Mouse (Mus musculus) embryonic facial prominence, embryonic 10.5 days (tissue): ENCODE measurements around the gene Enox1. TPM values are rescaled to one million over a fixed set of nuclear protein-coding genes. Genes with fewer than 3 reads are reported as not detected.

Experiments
- DNase-seq: peaks from one replicate; pipeline ENCODE4 v3.0.0-alpha.2; 2017; ENCODE audit warnings: low spot score
- H3K27ac ChIP-seq: fragments of 300-500 bp; sonication (generic); replicated peaks from 2 replicates; pipeline ENCODE4 v1.5.1; 2016; ENCODE audit warnings: mild to moderate bottlenecking
- H3K27me3 ChIP-seq: fragments of 300-500 bp; sonication (generic); replicated peaks from 2 replicates; pipeline ENCODE4 v1.6.1; 2016; ENCODE audit warnings: low read depth, mild to moderate bottlenecking; ENCODE audit not compliant: poor library complexity, severe bottlenecking
- H3K36me3 ChIP-seq: fragments of 300-500 bp; sonication (generic); replicated peaks from 2 replicates; pipeline ENCODE4 v1.6.1; 2016; ENCODE audit warnings: mild to moderate bottlenecking, moderate library complexity
- H3K4me1 ChIP-seq: fragments of 300-500 bp; sonication (generic); 2 replicates; pipeline ENCODE4 v1.6.1; 2016
- H3K4me3 ChIP-seq: fragments of 300-500 bp; sonication (generic); 2 replicates; pipeline ENCODE4 v1.5.1; 2016; ENCODE audit warnings: mild to moderate bottlenecking, moderate library complexity
- H3K9me3 ChIP-seq: fragments of 300-500 bp; sonication (generic); 2 replicates; pipeline ENCODE4 v1.6.1; 2016; ENCODE audit warnings: mild to moderate bottlenecking
- WGBS: fragments of 180-500 bp; shearing (Covaris S2); methylation state at CpG from one replicate; pipeline ENCODE4 v1.1.7; 2016; 5-methylcytosine and 5-hydroxymethylcytosine counted together
- polyA plus RNA-seq: library from polyadenylated mRNA; unstranded; fragments of >200 nt; fragmentation: Nextera tagmentation; extraction: Ambion mirVana; gene quantifications from 2 replicates; pipeline ENCODE4 v1.2.1, GENCODE M21; 2016

The Enox1 gene
- polyA plus RNA-seq, 1 experiment from 2014 or later = 9.1 TPM

DNA sequence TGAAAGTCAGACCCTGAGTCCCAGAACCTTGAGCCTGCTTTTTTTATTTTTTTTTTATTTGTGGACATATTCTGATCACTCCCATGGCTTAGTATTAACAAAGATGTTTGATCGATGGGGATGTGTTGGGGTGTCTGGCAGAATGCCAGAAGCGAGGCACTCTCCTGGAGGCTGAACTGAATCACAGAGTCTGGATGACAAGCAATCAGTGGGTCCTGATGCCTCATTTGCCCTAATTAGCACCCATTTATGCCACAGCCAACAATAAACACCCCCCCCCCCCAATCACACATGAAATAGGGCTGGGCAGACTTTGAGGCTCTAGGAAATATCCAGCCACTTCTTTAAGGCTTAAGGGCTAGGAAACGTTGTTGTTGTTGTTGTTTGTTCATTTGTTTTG lies 128.9 kb downstream of the Enox1 start:
- Histone ChIP-seq H3K9me3 (no peaks in the 10 kb centered on the region), H3K27ac (no peak overlapping the region), H3K4me1 (peaks cover 3% of the 10 kb centered on the region; the same call in 1 of the 2 replicates), H3K4me3 (no peak overlapping the region), H3K27me3 (no peaks in the 10 kb centered on the region), H3K36me3 (no peaks in the 10 kb centered on the region)
- DNase-seq = no peak
- 89% methylated on average over 3 of the region's 3 CpGs for WGBS

DNA sequence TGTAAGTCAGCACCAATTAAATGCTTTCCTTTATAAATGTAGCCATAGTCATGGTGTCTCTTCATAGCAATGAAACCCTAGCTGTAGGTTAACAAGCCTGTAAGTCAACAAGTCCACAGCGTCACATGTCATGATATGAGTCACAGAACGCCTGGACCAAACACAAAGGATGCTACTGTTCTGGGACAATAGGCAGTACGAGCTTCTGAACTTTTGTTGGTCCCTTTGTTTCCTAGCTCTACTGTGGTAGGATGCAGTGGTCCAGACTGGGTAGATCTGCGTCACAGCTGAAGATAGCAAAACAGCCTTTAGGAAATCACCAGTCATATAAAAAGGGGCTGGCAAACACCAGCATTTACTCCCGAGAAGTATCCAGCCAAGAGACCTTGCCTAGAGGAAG lies 135.2 kb downstream of the Enox1 start:
- H3K27me3 ChIP-seq = no peaks in the 10 kb centered on the region
- H3K4me1 ChIP-seq = no peaks in the 10 kb centered on the region
- no peaks in the 10 kb centered on the region for H3K36me3 ChIP-seq
- 89% methylated on average over 5 of the region's 5 CpGs for WGBS
- H3K9me3 ChIP-seq = no peaks in the 10 kb centered on the region
- no peak for DNase-seq
- H3K27ac ChIP-seq = no peak overlapping the region
- no peak overlapping the region for H3K4me3 ChIP-seq

DNA sequence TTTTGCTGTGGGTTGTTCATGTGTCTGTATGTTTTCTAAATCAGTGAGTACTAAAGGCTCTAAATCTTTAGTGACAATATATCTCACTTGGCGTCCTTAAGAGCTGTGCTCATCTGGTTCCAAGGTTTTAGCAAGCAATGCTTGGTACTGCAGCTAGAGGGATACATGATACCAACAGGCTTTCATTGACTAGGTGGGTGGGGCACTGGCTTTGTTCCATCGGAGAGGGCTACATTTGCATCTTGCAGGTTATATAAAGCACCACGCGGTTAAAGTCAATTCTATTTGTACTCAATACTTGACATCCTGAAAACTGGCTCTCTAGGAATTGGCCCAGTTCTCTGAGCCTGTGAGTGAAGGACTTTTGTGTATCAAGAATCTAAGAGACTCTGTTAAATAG lies 140.5 kb downstream of the Enox1 start:
- Histone ChIP-seq H3K4me1 (no peaks in the 10 kb centered on the region), H3K27me3 (no peaks in the 10 kb centered on the region), H3K36me3 (no peaks in the 10 kb centered on the region), H3K4me3 (no peak overlapping the region), H3K9me3 (no peaks in the 10 kb centered on the region), H3K27ac (no peak overlapping the region)
- 70% methylated on average over 4 of the region's 4 CpGs for WGBS
- DNase-seq = no peak

DNA sequence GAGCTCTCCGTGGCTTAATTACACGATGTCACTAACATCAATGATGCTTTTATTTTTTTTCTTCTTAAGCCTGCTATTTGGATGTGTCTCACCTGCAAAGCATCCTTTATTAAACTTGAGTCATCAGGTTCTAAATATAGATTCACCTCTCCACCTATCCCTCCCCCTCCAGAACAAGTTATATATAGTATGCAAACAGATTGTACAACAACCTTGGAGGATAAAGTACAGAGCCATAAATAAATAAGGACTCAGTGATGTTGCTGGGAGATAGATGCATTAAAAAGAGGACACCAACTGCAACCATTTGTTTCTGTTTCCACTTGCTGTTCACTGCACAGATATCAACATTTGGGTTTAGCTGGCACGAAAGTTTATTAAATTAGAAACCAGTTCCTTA lies 141.8 kb downstream of the Enox1 start:
- H3K27ac ChIP-seq = no peak overlapping the region
- no peaks in the 10 kb centered on the region for H3K36me3 ChIP-seq
- no peaks in the 10 kb centered on the region for H3K27me3 ChIP-seq
- WGBS = 92% methylated on average over 3 of the region's 3 CpGs
- no peaks in the 10 kb centered on the region for H3K9me3 ChIP-seq
- no peak overlapping the region for H3K4me3 ChIP-seq
- no peak for DNase-seq
- no peaks in the 10 kb centered on the region for H3K4me1 ChIP-seq

DNA sequence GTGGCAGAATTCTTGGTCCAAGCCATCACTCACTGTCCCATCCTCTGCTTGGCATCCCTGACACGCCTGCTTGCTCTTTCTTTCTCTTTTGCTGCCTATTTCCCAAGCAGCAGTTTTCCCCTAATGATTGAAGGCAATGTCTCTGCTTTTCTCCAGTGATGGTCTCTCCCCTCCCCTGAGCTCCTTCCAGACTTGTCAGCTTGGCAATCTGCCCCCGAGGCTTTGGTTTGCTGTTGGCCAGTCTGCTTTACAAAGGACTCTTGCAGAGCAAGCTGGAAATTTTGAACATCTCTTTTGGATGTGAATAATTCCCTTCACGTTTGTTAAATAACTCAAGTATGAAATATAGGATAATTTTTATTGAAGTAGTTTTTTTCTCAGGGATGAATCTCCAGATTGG lies 153.0 kb downstream of the Enox1 start:
- Histone ChIP-seq H3K4me3 (no peak overlapping the region), H3K36me3 (no peaks in the 10 kb centered on the region), H3K27me3 (no peaks in the 10 kb centered on the region), H3K27ac (no peak overlapping the region), H3K9me3 (no peaks in the 10 kb centered on the region), H3K4me1 (peaks cover 7% of the 10 kb centered on the region)
- WGBS = 61% methylated on average over 3 of the region's 3 CpGs
- DNase-seq = no peak

DNA sequence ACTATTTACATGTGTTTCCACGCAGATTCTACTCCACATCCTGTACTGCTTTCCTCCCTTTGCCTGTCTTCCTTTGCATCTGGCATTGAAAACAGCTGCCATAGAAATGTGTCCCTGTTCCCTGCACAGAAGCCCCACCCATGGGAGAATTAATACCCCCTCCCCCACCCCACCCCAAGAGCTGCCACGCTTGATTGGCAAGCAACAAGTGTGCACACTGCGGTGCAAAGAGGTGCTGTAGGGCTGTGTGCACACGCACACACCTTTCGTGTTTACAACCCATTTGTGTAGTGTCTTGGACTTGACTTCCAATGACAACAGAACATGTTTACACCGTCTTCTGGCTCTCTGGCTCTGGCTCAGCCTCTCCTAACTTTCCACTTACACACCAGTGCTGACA lies 154.9 kb downstream of the Enox1 start:
- WGBS = 78% methylated on average over 6 of the region's 6 CpGs
- Histone ChIP-seq H3K27ac (no peak overlapping the region), H3K27me3 (no peaks in the 10 kb centered on the region), H3K9me3 (no peaks in the 10 kb centered on the region), H3K4me3 (no peak overlapping the region), H3K36me3 (no peaks in the 10 kb centered on the region), H3K4me1 (peaks cover 7% of the 10 kb centered on the region)
- DNase-seq = no peak

DNA sequence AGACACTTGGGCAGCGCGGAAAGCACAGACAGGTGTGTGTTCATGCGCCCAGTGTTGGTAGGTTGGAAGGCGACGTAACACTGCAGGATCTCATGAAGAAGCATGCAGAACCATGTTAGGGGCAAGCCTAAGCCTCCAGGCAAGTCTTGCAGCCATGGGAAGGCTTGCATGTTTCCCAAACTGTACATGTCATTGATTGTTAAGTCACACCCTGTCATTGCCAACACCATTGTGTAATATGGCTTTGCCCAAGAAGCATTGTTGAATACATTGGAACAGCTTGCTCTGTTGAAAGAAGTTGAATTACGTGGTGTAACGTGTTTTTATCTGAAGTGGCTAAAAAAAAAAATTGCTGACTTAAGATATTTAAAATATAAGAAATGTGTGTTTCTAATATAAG lies 162.8 kb downstream of the Enox1 start:
- WGBS = 95% methylated on average over 7 of the region's 7 CpGs

DNA sequence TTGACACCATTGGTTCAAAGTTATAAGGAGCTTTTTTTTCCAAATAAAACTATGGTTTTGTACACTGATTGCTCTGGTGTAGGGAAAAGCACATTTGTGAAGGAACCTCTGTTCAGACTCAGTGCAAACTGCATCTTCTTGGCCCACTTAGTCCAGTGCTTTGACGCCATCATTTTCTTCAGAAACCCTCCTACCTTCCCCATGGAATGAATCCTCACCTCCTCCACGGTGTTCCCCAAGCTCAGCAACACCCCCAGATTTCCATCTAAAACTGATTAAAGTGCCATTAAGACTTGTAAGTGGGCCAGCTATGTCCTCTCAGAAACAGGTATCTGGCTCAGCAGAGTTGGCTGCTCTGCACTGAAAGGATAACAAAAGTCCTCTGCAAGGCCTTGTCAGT lies 167.8 kb downstream of the Enox1 start:
- Histone ChIP-seq H3K9me3 (no peaks in the 10 kb centered on the region), H3K27ac (no peak overlapping the region), H3K36me3 (no peaks in the 10 kb centered on the region), H3K4me1 (no peaks in the 10 kb centered on the region), H3K27me3 (no peaks in the 10 kb centered on the region), H3K4me3 (no peak overlapping the region)
- 89% methylated on average over 2 of the region's 2 CpGs for WGBS
- DNase-seq = no peak

More for the DNA sequence above, 162.8 kb downstream of the Enox1 start:
- no peaks in the 10 kb centered on the region for H3K4me1 ChIP-seq
- no peaks in the 10 kb centered on the region for H3K9me3 ChIP-seq
- no peaks in the 10 kb centered on the region for H3K36me3 ChIP-seq
- DNase-seq = no peak
- H3K27ac ChIP-seq = no peak overlapping the region
- no peak overlapping the region for H3K4me3 ChIP-seq
- no peaks in the 10 kb centered on the region for H3K27me3 ChIP-seq

DNA sequence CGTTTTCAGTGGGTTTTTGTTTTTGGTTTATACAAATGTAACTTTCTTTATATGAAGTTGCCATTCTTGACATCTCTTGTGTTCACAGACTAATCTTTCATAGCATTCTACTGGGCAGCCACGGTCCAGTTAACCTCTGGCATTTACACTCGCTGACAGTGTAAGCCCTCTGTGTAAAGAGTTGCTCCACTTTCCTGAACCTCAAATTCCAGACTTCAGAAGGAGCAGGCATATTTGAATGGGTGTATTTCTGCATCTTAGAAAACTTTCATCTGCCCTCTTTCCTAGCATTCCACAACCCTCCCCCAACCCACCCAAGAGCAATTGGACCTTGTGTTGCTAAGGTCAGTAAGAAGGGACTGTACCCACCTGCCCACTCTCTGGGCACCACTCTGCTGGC lies 171.1 kb downstream of the Enox1 start:
- Histone ChIP-seq H3K27me3 (no peaks in the 10 kb centered on the region), H3K4me1 (no peaks in the 10 kb centered on the region), H3K36me3 (no peaks in the 10 kb centered on the region), H3K27ac (no peak overlapping the region), H3K9me3 (peaks cover 6% of the 10 kb centered on the region), H3K4me3 (no peak overlapping the region)
- no peak for DNase-seq
- WGBS = 66% methylated on average over 3 of the region's 3 CpGs

DNA sequence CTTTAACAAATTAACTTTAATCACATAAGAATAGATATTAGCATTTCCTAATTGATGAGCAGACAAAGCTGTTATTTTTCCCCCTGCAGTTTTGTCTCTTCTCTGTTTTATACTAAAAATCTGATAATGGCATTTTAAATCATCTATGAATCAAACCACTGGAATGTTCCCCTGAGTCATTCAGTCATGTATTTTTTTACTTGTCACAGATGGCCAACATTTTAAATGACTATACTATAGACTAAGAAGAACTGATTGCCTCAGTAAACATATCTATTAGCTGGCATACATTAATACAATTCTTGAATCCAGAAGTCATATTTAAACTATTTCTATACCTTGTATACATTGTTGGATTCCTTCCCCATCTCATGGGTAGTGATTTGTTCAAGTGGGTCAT lies 173.2 kb downstream of the Enox1 start:
- no peaks in the 10 kb centered on the region for H3K27me3 ChIP-seq
- no peaks in the 10 kb centered on the region for H3K4me1 ChIP-seq
- no peak overlapping the region for H3K4me3 ChIP-seq
- H3K27ac ChIP-seq = no peak overlapping the region
- no peaks in the 10 kb centered on the region for H3K36me3 ChIP-seq
- H3K9me3 ChIP-seq = peaks cover 6% of the 10 kb centered on the region
- DNase-seq = no peak

DNA sequence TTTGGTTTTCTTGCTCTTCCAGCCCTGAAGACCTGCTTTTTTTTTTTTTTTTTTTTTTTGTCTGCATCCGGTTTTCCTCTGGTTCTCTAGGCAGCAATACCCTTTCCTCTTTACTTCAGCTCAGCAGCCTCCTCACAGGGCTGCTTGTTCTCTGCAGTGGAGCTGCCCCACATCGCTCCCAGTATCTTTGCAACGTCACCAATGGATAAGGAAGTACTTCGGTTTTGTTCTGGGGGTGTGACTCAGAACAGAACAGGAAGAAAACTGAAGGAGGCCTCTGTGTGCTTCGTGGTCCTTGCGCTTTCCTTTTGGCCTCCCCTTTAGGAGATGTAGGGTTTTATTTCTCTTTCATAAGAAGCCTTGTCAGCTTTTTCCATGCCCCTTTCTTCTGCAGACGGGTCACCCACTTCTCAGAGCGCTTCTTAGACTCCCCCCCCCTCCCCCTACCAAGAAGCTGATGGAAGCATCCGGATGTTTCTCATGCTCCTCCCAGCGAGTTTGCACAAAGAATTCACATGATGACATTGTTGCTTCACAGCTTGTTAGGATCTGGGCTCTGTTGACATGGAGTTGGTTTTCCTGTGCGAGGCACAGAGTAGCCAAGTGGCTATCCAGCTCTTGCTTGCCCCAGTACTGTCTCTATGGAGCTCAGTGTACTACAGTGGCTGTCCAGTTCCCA lies 187.2 kb downstream of the Enox1 start:
- no peaks in the 10 kb centered on the region for H3K27me3 ChIP-seq
- H3K4me3 ChIP-seq = no peak overlapping the region
- no peaks in the 10 kb centered on the region for H3K9me3 ChIP-seq
- no peaks in the 10 kb centered on the region for H3K36me3 ChIP-seq
- WGBS = 67% methylated on average over 11 of the region's 11 CpGs
- DNase-seq = no peak
- H3K4me1 ChIP-seq = 0 out of 2 replicates have a peak, but pooled peaks cover 4% of the 10 kb centered on the region
- H3K27ac ChIP-seq = no peak overlapping the region

DNA sequence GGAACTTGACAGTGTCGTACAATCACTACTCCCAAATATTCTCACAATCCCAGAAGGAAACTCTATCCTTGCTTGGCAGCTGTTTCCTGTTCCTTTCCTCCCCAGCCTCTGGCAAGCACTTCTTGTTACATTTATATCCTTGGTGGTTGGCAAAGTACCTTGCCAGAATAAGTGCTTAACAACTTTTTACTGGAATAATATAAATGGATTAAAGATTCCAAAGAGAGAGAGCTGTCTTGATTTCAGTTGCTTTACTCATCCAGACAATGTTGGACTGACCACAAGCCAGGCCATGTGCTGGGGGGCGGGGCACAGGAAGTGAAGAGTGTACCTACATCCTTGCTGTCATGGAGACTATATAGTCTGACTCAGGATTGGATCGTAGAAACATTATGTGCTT lies 189.7 kb downstream of the Enox1 start:
- WGBS = 85% methylated on average over 3 of the region's 3 CpGs
- H3K27me3 ChIP-seq = no peaks in the 10 kb centered on the region
- H3K4me3 ChIP-seq = no peak overlapping the region
- no peaks in the 10 kb centered on the region for H3K9me3 ChIP-seq
- 0 out of 2 replicates have a peak, but pooled peaks cover 4% of the 10 kb centered on the region for H3K4me1 ChIP-seq
- no peak overlapping the region for H3K27ac ChIP-seq
- no peaks in the 10 kb centered on the region for H3K36me3 ChIP-seq
- no peak for DNase-seq

DNA sequence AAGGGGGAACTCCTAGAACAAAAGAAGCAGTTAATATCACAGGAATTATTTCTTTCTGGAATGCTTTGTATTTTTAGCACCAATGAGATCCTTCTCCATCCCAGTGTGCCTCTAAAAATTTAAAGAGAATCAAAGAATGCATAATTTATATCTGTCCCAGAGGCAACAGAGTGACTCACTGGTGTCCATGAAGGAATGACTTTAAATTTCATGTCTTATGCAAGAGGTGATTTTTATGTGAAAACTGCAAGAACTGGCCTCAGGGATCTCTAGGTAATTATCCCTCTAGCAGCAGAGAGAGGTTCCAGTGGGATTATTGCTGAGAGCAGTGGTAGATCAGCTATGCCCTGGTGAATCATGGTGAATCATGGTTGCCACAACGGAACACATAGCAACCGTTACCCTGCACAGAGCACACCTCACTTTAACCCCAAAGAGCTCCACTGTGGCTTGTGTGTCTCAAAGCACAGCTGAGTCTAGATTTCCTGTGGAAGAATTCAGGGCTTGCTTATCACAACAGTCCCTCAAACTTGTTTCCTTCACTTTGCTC lies 195.3 kb downstream of the Enox1 start:
- no peak for DNase-seq
- Histone ChIP-seq H3K27me3 (no peaks in the 10 kb centered on the region), H3K4me3 (no peak overlapping the region), H3K27ac (no peak overlapping the region), H3K4me1 (peaks cover 4% of the 10 kb centered on the region; the same call in 1 of the 2 replicates), H3K36me3 (no peaks in the 10 kb centered on the region), H3K9me3 (no peaks in the 10 kb centered on the region)
- 90% methylated on average over 2 of the region's 2 CpGs for WGBS
